Mouse (Mus musculus) stomach, embryonic 14.5 days (tissue): ENCODE data around the gene Gm10801. TPM values are rescaled to one million over a fixed set of nuclear protein-coding genes. Genes with fewer than 3 reads are reported as not detected.
"Not testable (repeated sequence)": the region's sequence is repeated elsewhere in the genome, so short reads cannot be mapped to it uniquely, and the experiment has no call there.

Experiments used
- ATAC-seq: fragments of 200-750 bp; cut with Nextera tagmentation; 2 replicates; pipeline ENCODE4 v1.8.0; 2017; ENCODE audit warnings: low read depth, moderate TSS enrichment; ENCODE audit not compliant: insufficient number of reproducible peaks, insufficient read depth, low FRiP score
- H3K27ac ChIP-seq: fragments of 300-500 bp; sonication (generic); 2 replicates; pipeline ENCODE4 v1.5.1; 2014; ENCODE audit warnings: mild to moderate bottlenecking, low read length, moderate library complexity, mixed read lengths
- H3K27me3 ChIP-seq: fragments of 300-500 bp; sonication (generic); 2 replicates; pipeline ENCODE4 v1.6.1; 2014; ENCODE audit warnings: low read length, control low read depth, mixed read lengths; ENCODE audit not compliant: control insufficient read depth, insufficient read depth
- H3K36me3 ChIP-seq: fragments of 300-500 bp; sonication (generic); 2 replicates; pipeline ENCODE4 v1.6.1; 2014; ENCODE audit warnings: mild to moderate bottlenecking, control low read depth, low read length, moderate library complexity, mixed read lengths; ENCODE audit not compliant: control insufficient read depth, insufficient read depth
- H3K4me1 ChIP-seq: fragments of 300-500 bp; sonication (generic); 2 replicates; pipeline ENCODE4 v1.6.1; 2014; ENCODE audit warnings: low read length, control low read depth, mixed read lengths; ENCODE audit not compliant: control insufficient read depth, insufficient read depth
- H3K4me2 ChIP-seq: fragments of 300-500 bp; sonication (generic); replicated peaks from 2 replicates; pipeline ENCODE4 v1.6.1; 2014; ENCODE audit warnings: low read depth, low read length, control low read depth
- H3K4me3 ChIP-seq: fragments of 300-500 bp; sonication (generic); 2 replicates; pipeline ENCODE4 v1.5.1; 2014; ENCODE audit warnings: low read depth, low read length, control low read depth
- H3K9ac ChIP-seq: fragments of 300-500 bp; sonication (generic); replicated peaks from 2 replicates; pipeline ENCODE4 v1.6.1; 2014; ENCODE audit warnings: low read depth, mild to moderate bottlenecking, control low read depth, low read length, moderate library complexity, mixed read lengths
- H3K9me3 ChIP-seq: fragments of 300-500 bp; sonication (generic); 2 replicates; pipeline ENCODE4 v1.6.1; 2016; ENCODE audit warnings: low read depth, low read length, control low read depth; ENCODE audit not compliant: control insufficient read depth
- WGBS: fragments of 180-500 bp; shearing (Covaris S2); extraction: QIAGEN DNeasy Blood & Tissue Kit; methylation state at CpG from one replicate; pipeline ENCODE4 v1.1.7; 2014; 5-methylcytosine and 5-hydroxymethylcytosine counted together
- polyA plus RNA-seq: library from polyadenylated mRNA; unstranded; fragments of >200 nt; fragmentation: Nextera tagmentation; extraction: Ambion mirVana; gene quantifications from 2 replicates; pipeline ENCODE4 v1.2.1, GENCODE M21; 2014

Gene Gm10801
- not detected in 2 replicates for polyA plus RNA-seq

DNA sequence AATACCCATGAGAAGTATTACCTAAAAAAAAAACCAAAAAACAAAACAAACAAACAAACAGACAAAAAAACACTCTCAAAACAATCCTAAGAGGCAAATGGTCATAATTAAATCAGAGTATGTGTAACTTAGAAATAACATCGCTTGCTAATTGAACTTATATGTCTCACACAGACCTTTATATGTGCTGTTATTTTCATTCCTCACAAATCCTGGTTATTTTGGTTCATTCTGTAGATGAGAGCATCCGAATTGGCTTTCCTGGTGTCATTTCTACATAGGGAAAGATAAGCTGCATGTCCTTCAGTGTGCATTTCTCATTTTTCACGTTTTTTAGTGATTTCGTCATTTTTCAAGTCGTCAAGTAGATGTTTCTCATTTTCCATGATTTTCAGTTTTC lies at the start of gene Gm10801:
Gm10801 (plus strand) TSS at position 301 of the 400 bp plus-strand sequence.
- H3K4me1 ChIP-seq, H3K36me3 ChIP-seq, H3K4me2 ChIP-seq, ATAC-seq, H3K9ac ChIP-seq, H3K27ac ChIP-seq, H3K4me3 ChIP-seq, H3K27me3 ChIP-seq, H3K9me3 ChIP-seq: not testable (repeated sequence)
- WGBS, result 76% methylated on average over 4 of the region's 5 CpGs

- ATAC-seq, H3K36me3 ChIP-seq, H3K4me1 ChIP-seq, H3K9ac ChIP-seq, H3K4me2 ChIP-seq, H3K27ac ChIP-seq, H3K4me3 ChIP-seq, H3K27me3 ChIP-seq, H3K9me3 ChIP-seq: not testable (repeated sequence)
- WGBS, result 87% methylated on average over 4 of the region's 4 CpGs
Observed at GRCm38 (mm10) chr2:98667201-98667600, 5.2 kb downstream of the Gm10801 start, which contains the start of gene Gm10800. Gene Gm10800, minus strand, starts transcription at chr2:98667301.

GRCm38 (mm10) chr2:98697533-98697932 lies 35.5 kb downstream of the Gm10801 start:
- H3K9ac ChIP-seq, result no peak overlapping the region
- no peak overlapping the region for H3K4me3 ChIP-seq
- H3K27ac ChIP-seq, result no peak overlapping the region
- no peak overlapping the region for H3K4me2 ChIP-seq
- no peaks in the 10 kb centered on the region for H3K36me3 ChIP-seq
- H3K9me3 ChIP-seq, result no peaks in the 10 kb centered on the region
- H3K27me3 ChIP-seq, result no peaks in the 10 kb centered on the region
- 96% methylated on average over 1 of the region's 1 CpGs for WGBS
- H3K4me1 ChIP-seq, result no peaks in the 10 kb centered on the region
- no peak for ATAC-seq

Other genes starting within 250 kb of the Gm10801 start
- gene Gm10800, start 5.1 kb downstream of the Gm10801 start, polyA plus RNA-seq, result 1.3 and 2.4 TPM in 2 replicates